Mouse (Mus musculus): ENCODE data around the gene Slc22a14. TPM values are rescaled to one million over a fixed set of nuclear protein-coding genes. Genes with fewer than 3 reads are reported as not detected.

Slc22a14 gene
- polyA plus RNA-seq, 1 experiment from 2014 or later: not detected

GRCm38 (mm10) chr9:119145137-119145536, 220.2 kb downstream of the Slc22a14 start:
- ATAC-seq (ENCODE audit: insufficient number of reproducible peaks, low FRiP score, low TSS enrichment, low read depth) (no peak), DNase-seq (ENCODE audit: low spot score) (no peak)
- WGBS: 67% methylated on average over 10 of the region's 10 CpGs
- H3K4me1 ChIP-seq (ENCODE audit: control insufficient read depth, insufficient read depth, low read length): no peaks in the 10 kb centered on the region
- no peak overlapping the region for H3K27ac ChIP-seq (replicated peaks; ENCODE audit: low read depth, low read length)
- H3K27me3 ChIP-seq (ENCODE audit: control insufficient read depth, insufficient read depth, low read length): no peaks in the 10 kb centered on the region
- no peaks in the 10 kb centered on the region for H3K9me3 ChIP-seq (ENCODE audit: control insufficient read depth, low read length)
- no peak overlapping the region for H3K4me2 ChIP-seq (ENCODE audit: low read depth, severe bottlenecking)
- H3K36me3 ChIP-seq (ENCODE audit: control insufficient read depth, insufficient read depth, low read length): no peaks in the 10 kb centered on the region
- H3K9ac ChIP-seq (ENCODE audit: low read length): no peak overlapping the region
- H3K4me3 ChIP-seq (ENCODE audit: low read depth, low read length): no peak overlapping the region

DNA sequence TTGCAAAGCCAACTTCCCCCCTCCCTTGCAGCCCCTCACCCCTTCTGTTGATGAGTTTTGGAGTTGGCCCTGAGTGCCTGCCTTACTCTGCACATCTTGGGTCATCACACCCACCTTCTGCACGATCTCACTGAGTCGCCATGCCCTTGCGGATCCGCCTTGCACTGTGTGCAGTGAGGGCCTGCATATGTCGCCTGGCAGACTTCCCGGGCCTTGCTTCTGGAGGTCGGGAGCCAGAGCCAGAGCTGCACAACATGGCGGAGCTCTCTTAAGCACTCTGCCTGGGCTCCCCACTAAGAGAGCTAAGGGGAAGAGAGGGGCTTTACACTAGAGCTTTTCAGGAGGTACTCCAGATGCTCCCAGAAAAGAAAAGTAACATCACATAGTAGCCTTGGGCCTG, 220.7 kb downstream of the Slc22a14 start:
- no peak for DNase-seq (ENCODE audit: low spot score)
- WGBS: 89% methylated on average over 8 of the region's 8 CpGs

DNA sequence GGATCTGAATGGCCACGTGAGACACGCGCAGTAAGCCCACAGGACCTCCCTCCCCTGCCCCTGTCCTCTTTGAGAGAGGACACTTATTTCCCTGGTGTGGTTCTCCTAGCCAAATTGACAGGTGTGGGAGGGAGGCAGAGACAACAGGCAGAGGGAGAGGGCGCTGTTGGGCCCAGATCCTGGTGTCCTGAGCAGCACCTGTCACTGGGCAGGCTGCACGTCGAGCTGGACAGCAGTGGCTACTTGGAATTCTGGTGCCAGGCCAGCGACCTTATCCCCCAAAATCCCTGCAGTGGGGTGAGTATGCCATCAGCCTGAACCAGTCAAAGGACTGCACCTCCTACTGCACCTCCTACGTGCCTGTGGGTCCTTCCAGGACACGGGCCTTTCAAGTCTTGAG, 222.0 kb downstream of the Slc22a14 start:
- Histone ChIP-seq H3K4me2 (ENCODE audit: low read depth, severe bottlenecking) (no peak overlapping the region), H3K9ac (ENCODE audit: low read length) (no peak overlapping the region), H3K4me3 (ENCODE audit: low read depth, low read length) (no peak overlapping the region), H3K36me3 (ENCODE audit: control insufficient read depth, insufficient read depth, low read length) (no peaks in the 10 kb centered on the region), H3K9me3 (ENCODE audit: control insufficient read depth, low read length) (no peaks in the 10 kb centered on the region), H3K27ac (replicated peaks; ENCODE audit: low read depth, low read length) (no peak overlapping the region), H3K4me1 (ENCODE audit: control insufficient read depth, insufficient read depth, low read length) (no peaks in the 10 kb centered on the region), H3K27me3 (ENCODE audit: control insufficient read depth, insufficient read depth, low read length) (no peaks in the 10 kb centered on the region)
- no peak for DNase-seq (ENCODE audit: low spot score)
- no peak for ATAC-seq (ENCODE audit: insufficient number of reproducible peaks, low FRiP score, low TSS enrichment, low read depth)
- WGBS: 74% methylated on average over 9 of the region's 9 CpGs

More for the DNA sequence above, 220.7 kb downstream of the Slc22a14 start:
- Histone ChIP-seq H3K36me3 (ENCODE audit: control insufficient read depth, insufficient read depth, low read length) (no peaks in the 10 kb centered on the region), H3K27ac (replicated peaks; ENCODE audit: low read depth, low read length) (no peak overlapping the region), H3K9ac (ENCODE audit: low read length) (no peak overlapping the region), H3K4me2 (ENCODE audit: low read depth, severe bottlenecking) (no peak overlapping the region), H3K9me3 (ENCODE audit: control insufficient read depth, low read length) (no peaks in the 10 kb centered on the region), H3K27me3 (ENCODE audit: control insufficient read depth, insufficient read depth, low read length) (no peaks in the 10 kb centered on the region), H3K4me1 (ENCODE audit: control insufficient read depth, insufficient read depth, low read length) (no peaks in the 10 kb centered on the region), H3K4me3 (ENCODE audit: low read depth, low read length) (no peak overlapping the region)
- ATAC-seq (ENCODE audit: insufficient number of reproducible peaks, low FRiP score, low TSS enrichment, low read depth): no peak

DNA sequence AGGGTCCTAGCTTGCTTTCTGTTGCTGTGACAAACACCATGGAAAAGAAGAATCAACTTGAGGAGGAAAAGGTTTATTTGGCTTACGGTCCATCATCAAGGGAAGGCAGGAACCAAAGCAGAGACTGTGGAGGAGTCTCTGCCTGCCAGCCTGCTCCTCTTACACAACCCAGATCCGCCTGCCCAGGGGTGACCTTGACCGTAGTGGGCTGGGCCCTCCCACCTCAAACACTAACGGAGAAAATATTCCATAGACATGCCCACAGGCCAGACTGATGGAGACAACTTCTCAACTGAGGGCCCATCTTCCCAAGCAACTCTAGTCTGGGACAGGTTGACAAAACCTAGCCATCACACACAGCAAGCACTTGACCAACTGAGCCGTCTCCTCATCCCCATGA, 223.3 kb downstream of the Slc22a14 start:
- Histone ChIP-seq H3K36me3 (ENCODE audit: control insufficient read depth, insufficient read depth, low read length) (no peaks in the 10 kb centered on the region), H3K4me3 (ENCODE audit: low read depth, low read length) (no peak overlapping the region), H3K4me2 (ENCODE audit: low read depth, severe bottlenecking) (no peak overlapping the region), H3K9me3 (ENCODE audit: control insufficient read depth, low read length) (no peaks in the 10 kb centered on the region), H3K4me1 (ENCODE audit: control insufficient read depth, insufficient read depth, low read length) (no peaks in the 10 kb centered on the region), H3K27ac (replicated peaks; ENCODE audit: low read depth, low read length) (no peak overlapping the region), H3K27me3 (ENCODE audit: control insufficient read depth, insufficient read depth, low read length) (no peaks in the 10 kb centered on the region), H3K9ac (ENCODE audit: low read length) (no peak overlapping the region)
- DNase-seq (ENCODE audit: low spot score): no peak
- ATAC-seq (ENCODE audit: insufficient number of reproducible peaks, low FRiP score, low TSS enrichment, low read depth): no peak
- 89% methylated on average over 5 of the region's 5 CpGs for WGBS

- Histone ChIP-seq H3K27me3 (ENCODE audit: control insufficient read depth, insufficient read depth, low read length) (no peaks in the 10 kb centered on the region), H3K4me2 (ENCODE audit: low read depth, severe bottlenecking) (no peak overlapping the region), H3K4me3 (ENCODE audit: low read depth, low read length) (no peak overlapping the region), H3K36me3 (ENCODE audit: control insufficient read depth, insufficient read depth, low read length) (no peaks in the 10 kb centered on the region), H3K4me1 (ENCODE audit: control insufficient read depth, insufficient read depth, low read length) (no peaks in the 10 kb centered on the region), H3K9me3 (ENCODE audit: control insufficient read depth, low read length) (no peaks in the 10 kb centered on the region), H3K9ac (ENCODE audit: low read length) (no peak overlapping the region), H3K27ac (replicated peaks; ENCODE audit: low read depth, low read length) (no peak overlapping the region)
- DNase-seq (ENCODE audit: low spot score) (no peak), ATAC-seq (ENCODE audit: insufficient number of reproducible peaks, low FRiP score, low TSS enrichment, low read depth) (no peak)
- 91% methylated on average over 2 of the region's 2 CpGs for WGBS
These were observed 226.5 kb downstream of the Slc22a14 start for GRCm38 (mm10) chr9:119138836-119139235.

- Histone ChIP-seq H3K9me3 (ENCODE audit: control insufficient read depth, low read length) (no peaks in the 10 kb centered on the region), H3K9ac (ENCODE audit: low read length) (no peak overlapping the region), H3K4me1 (ENCODE audit: control insufficient read depth, insufficient read depth, low read length) (no peaks in the 10 kb centered on the region), H3K4me3 (ENCODE audit: low read depth, low read length) (no peak overlapping the region), H3K4me2 (ENCODE audit: low read depth, severe bottlenecking) (no peak overlapping the region), H3K27ac (replicated peaks; ENCODE audit: low read depth, low read length) (no peak overlapping the region), H3K27me3 (ENCODE audit: control insufficient read depth, insufficient read depth, low read length) (no peaks in the 10 kb centered on the region), H3K36me3 (ENCODE audit: control insufficient read depth, insufficient read depth, low read length) (no peaks in the 10 kb centered on the region)
- WGBS: 50% methylated on average over 5 of the region's 5 CpGs
- DNase-seq (ENCODE audit: low spot score) (no peak), ATAC-seq (ENCODE audit: insufficient number of reproducible peaks, low FRiP score, low TSS enrichment, low read depth) (no peak)
These were observed 234.7 kb downstream of the Slc22a14 start for GRCm38 (mm10) chr9:119130692-119131091.

DNA sequence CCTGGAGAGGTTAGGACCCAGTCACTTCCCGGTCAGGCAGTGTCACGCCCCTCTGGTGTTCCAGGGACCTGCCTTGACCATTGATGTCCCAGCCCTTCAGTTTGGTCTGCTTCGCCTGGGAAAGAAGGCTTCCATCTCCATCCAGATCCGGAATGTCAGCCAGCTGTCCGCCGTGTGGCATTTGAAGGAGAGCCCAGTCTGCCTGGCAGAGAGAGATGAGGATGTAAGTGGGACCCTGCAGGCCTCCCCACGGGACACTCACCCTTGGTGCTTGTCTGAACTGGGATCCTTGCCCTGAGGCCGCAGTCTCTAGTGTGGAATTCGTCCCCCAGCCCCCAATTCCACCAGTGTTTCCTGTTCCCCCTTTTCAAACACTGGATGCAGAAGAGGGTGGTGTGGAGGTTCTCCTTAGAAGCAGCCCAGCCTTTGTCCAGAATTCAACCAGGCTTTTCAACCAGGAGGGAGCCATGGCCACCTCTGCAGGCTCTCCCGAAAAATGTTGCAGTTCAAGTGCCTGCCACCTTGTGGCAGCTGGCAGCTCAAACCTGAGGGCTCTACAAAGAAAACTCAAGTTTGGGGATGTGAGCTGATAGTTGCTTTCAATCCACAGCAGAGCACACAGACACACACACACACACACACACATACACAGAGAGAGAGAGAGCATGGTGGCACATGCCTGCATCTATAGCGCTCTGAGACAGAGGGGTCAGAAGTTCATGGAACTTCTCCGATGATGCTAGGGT, 236.7 kb downstream of the Slc22a14 start:
- Histone ChIP-seq H3K9me3 (ENCODE audit: control insufficient read depth, low read length) (no peaks in the 10 kb centered on the region), H3K4me3 (ENCODE audit: low read depth, low read length) (no peak overlapping the region), H3K9ac (ENCODE audit: low read length) (no peak overlapping the region), H3K4me1 (ENCODE audit: control insufficient read depth, insufficient read depth, low read length) (no peaks in the 10 kb centered on the region), H3K36me3 (ENCODE audit: control insufficient read depth, insufficient read depth, low read length) (no peaks in the 10 kb centered on the region), H3K27me3 (ENCODE audit: control insufficient read depth, insufficient read depth, low read length) (no peaks in the 10 kb centered on the region), H3K27ac (replicated peaks; ENCODE audit: low read depth, low read length) (no peak overlapping the region), H3K4me2 (ENCODE audit: low read depth, severe bottlenecking) (no peak overlapping the region)
- WGBS: 75% methylated on average over 12 of the region's 12 CpGs
- ATAC-seq (ENCODE audit: insufficient number of reproducible peaks, low FRiP score, low TSS enrichment, low read depth) (no peak), DNase-seq (ENCODE audit: low spot score) (no peak)

DNA sequence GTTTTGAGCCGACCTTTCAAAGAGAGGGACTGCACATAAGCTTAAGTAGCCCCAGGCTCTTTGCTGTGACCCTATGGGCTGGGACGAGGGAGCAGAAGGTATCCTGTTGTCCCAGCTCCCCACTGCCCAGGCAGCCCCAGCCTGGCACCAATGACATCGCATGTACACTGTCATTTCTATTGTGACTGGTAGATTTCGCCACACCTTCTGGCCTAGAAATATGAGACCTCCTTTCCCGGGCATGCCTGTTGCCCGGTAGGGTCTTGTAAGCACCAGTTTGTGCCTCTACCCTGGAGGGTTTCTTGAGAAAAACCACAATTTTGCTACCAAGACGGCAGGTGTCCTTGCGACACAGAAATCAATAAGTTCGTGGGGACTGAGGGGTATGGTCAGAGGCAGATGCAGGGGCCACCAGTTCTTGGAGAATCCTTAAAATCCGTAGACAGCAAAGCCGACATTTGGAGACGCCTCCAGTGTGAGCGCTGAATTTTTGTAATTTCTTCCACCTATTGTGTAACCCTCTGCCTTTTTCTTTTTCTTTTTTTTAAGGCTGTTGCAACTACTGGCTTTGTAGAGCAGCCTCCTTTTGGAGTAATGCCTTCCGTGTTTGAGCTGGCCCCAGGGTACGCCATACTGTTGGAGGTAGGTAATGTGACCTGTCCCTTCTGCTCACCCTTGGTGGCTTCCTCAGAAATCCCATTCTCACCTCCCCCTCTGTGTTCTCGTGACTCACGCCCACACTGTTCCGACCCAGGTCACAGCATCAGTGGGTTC, 242.6 kb downstream of the Slc22a14 start:
- DNase-seq (ENCODE audit: low spot score) (no peak), ATAC-seq (ENCODE audit: insufficient number of reproducible peaks, low FRiP score, low TSS enrichment, low read depth) (no peak)
- 85% methylated on average over 18 of the region's 18 CpGs for WGBS
- Histone ChIP-seq H3K4me3 (ENCODE audit: low read depth, low read length) (no peak overlapping the region), H3K27ac (replicated peaks; ENCODE audit: low read depth, low read length) (no peak overlapping the region), H3K9me3 (ENCODE audit: control insufficient read depth, low read length) (no peaks in the 10 kb centered on the region), H3K4me1 (ENCODE audit: control insufficient read depth, insufficient read depth, low read length) (no peaks in the 10 kb centered on the region), H3K4me2 (ENCODE audit: low read depth, severe bottlenecking) (no peak overlapping the region), H3K27me3 (ENCODE audit: control insufficient read depth, insufficient read depth, low read length) (no peaks in the 10 kb centered on the region), H3K9ac (ENCODE audit: low read length) (no peak overlapping the region), H3K36me3 (ENCODE audit: control insufficient read depth, insufficient read depth, low read length) (no peaks in the 10 kb centered on the region)

All from limb, embryonic 11.5 days (tissue).